Mouse (Mus musculus): ENCODE data around the gene Sh3rf1.

Sh3rf1 gene

GRCm38 (mm10) chr8:61223729-61224379, at the start of gene Sh3rf1:
Gene Sh3rf1, plus strand, starts transcription at chr8:61223872.
- DNase-seq (ENCODE audit: low read depth), result peak; percentile 42

- no peak for DNase-seq (ENCODE audit: low read depth)
These were observed 49.7 kb upstream of the Sh3rf1 start for GRCm38 (mm10) chr8:61173921-61174492.

GRCm38 (mm10) chr8:61175876-61176275, 47.8 kb upstream of the Sh3rf1 start:
- DNase-seq (ENCODE audit: low read depth), result no peak

- no peak for DNase-seq (ENCODE audit: low read depth)
These were observed 45.7 kb upstream of the Sh3rf1 start for GRCm38 (mm10) chr8:61177680-61178593.

- DNase-seq (ENCODE audit: low read depth), result no peak
These were observed 45.0 kb upstream of the Sh3rf1 start for GRCm38 (mm10) chr8:61178594-61179140.

GRCm38 (mm10) chr8:61181592-61181991, 42.1 kb upstream of the Sh3rf1 start:
- DNase-seq (ENCODE audit: low read depth), result no peak

- DNase-seq (ENCODE audit: low read depth), result no peak
These were observed 41.7 kb upstream of the Sh3rf1 start for GRCm38 (mm10) chr8:61182020-61182419.

GRCm38 (mm10) chr8:61185274-61186198, 38.1 kb upstream of the Sh3rf1 start:
- DNase-seq (ENCODE audit: low read depth), result no peak

GRCm38 (mm10) chr8:61194306-61194925, 29.3 kb upstream of the Sh3rf1 start:
- no peak for DNase-seq (ENCODE audit: low read depth)

GRCm38 (mm10) chr8:61200254-61200887, 23.3 kb upstream of the Sh3rf1 start:
- no peak for DNase-seq (ENCODE audit: low read depth)

- no peak for DNase-seq (ENCODE audit: low read depth)
These were observed 20.4 kb upstream of the Sh3rf1 start for GRCm38 (mm10) chr8:61203035-61203826.

GRCm38 (mm10) chr8:61206876-61207275, 16.8 kb upstream of the Sh3rf1 start:
- DNase-seq (ENCODE audit: low read depth), result no peak

- DNase-seq (ENCODE audit: low read depth), result no peak
These were observed 16.0 kb upstream of the Sh3rf1 start for GRCm38 (mm10) chr8:61207636-61208035.

GRCm38 (mm10) chr8:61208719-61209118, 15.0 kb upstream of the Sh3rf1 start:
- DNase-seq (ENCODE audit: low read depth), result no peak

GRCm38 (mm10) chr8:61210836-61211235, 12.8 kb upstream of the Sh3rf1 start:
- no peak for DNase-seq (ENCODE audit: low read depth)

- DNase-seq (ENCODE audit: low read depth), result no peak
These were observed 8.4 kb upstream of the Sh3rf1 start for GRCm38 (mm10) chr8:61215081-61215819.

- no peak for DNase-seq (ENCODE audit: low read depth)
These were observed 6.7 kb upstream of the Sh3rf1 start for GRCm38 (mm10) chr8:61217017-61217416.

GRCm38 (mm10) chr8:61217426-61217825, 6.2 kb upstream of the Sh3rf1 start:
- DNase-seq (ENCODE audit: low read depth), result no peak

- no peak for DNase-seq (ENCODE audit: low read depth)
These were observed 5.2 kb upstream of the Sh3rf1 start for GRCm38 (mm10) chr8:61218439-61218838.

Measured in c-Kit-positive CD71-negative TER-119-negative erythroid progenitor cells, embryonic 14.5 days (primary cell).